Mouse (Mus musculus) 416B (cell line): Measurements from ENCODE around the gene B3gnt6.
A peak's percentile ranks its signal among the peaks of the same experiment; 100 is the strongest.

ENCODE experiments used
- DNase-seq: peaks from one replicate; pipeline ENCODE4 v3.0.0; 2011; ENCODE audit warnings: low read depth

B3gnt6 gene

DNA sequence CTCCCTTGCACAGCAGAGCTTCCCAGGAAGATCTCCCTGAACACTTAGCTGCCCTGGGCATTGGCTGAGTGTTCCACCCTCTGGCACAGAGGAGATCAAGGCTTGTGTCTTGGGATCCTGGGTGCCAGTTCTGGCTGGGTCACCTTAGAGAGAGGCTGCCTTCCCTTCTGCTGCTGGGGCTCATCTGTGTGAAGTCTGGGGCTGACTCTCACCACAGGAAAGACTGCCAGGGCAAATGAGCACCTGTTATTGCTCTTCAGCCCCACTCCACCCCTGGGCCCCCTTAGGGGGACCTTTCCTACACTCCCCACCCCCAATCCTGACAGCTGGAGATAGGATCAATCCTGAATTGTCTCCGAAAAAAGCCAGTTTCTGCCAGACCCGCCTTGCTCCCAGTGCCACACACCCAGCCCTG, 22.2 kb downstream of the B3gnt6 start:
- no peak for DNase-seq

DNA sequence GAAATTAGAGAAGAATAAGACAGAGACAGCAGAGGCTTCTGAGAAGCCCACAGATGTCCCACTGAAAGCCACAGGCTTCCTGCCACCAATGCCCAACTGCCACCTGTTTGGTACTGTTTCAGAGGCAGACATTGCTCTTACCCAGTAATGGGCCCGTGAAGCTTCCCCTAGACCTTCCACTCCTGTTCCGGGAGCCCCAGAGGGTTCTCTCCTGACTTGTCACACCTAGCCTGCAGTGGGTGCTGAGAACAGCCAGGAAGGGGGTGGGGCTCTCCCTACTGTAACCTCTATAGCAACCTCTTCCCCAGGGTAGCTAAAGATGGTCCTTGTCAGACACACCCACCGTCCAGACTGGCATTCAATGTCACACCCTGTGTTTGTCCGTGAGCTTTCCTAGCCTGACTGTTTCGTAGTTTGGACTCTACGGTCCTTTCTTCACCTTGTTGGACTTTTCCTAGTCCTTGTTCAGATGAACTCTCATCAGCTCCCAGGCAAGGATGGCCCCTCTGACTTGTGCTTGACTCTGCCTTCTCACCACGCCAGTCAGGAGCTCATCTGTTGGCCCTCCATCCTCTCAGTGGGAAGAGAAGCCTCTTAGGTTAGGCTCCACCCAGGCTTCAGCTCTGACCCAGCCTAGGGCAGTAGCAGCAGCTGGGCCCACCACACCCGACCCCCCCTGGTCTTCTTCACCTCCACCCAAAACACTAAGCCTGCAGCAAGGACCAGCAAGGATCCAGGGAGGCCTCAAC, 22.8 kb downstream of the B3gnt6 start:
- DNase-seq: no peak

DNA sequence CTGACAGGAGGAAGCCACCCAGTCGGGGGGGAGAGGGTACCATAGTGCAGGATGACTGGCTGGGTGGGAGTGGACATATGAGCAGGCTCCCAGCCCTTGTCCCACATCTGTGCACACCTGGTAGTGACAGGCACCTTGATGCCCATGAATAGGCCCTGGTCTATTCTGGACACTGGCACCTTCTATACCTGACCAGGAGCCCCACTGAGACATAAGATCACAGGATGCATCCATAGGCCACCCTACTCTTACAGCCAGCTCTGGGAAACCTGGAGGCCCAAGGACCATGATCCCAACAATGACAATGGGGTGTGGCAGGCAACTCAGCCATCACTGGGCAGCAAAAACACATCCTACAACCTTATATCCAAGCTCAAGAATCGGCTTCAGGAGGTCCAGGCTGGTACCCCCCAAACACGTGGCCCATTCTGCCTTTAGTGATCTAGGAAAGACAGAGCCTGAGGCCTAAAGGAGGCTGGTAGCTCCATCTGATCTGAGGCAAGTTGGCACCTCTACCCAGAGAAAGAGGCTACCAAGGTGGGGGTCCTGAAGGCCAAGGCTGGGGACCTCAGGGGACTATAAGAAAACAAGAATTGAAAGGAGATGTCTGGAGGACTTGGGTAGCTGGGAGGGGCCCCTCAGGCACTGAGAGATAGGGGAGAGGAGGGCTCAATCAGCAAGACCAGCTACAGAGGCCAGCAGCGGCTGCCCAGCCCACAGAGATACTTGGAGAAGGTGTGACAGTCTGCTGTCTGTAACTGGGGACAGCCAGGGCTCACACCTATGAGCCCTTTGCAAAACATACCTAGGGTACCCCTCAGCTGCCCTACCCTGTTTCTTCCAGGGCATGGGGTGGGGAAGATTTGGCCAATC, 24.2 kb downstream of the B3gnt6 start:
- no peak for DNase-seq

DNA sequence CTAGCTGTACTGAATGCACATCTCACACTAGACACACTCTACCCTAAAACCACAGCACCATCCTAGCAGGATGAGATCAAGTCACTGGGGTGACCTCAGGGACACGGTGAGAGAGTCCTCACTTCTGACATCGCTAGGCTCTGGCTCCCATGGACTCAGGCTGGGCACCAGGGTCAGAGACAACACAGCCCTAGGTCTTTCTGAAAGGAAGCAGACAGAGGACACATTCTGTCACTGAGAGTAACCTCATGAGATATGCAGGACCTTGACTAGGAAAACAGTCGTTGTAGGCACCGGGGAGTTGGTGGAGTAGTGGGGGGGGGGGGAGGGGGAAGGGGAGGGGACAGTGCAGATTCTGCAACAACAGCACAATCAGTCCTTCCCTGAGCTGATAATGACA, 25.9 kb downstream of the B3gnt6 start:
- DNase-seq: no peak

DNA sequence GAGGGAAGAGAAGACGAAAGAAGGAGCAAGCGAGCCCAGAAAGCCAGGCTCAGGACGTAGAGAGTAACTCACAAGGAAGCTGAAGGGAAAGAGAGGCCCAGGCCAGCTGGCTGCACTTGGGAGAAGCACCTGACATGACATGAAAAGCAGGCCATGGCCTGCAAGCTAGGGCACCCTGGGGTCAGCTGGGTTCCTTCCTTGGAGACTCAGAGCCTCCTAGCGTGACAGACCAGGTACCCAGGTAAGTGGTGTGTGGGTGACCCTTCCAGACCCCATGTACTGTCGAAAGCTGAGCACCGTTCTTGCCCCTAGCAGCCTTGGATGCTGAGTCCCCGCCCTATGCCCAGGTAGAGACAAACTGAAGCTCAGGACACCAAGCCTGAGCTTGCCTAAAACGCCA, 26.6 kb downstream of the B3gnt6 start:
- no peak for DNase-seq

DNA sequence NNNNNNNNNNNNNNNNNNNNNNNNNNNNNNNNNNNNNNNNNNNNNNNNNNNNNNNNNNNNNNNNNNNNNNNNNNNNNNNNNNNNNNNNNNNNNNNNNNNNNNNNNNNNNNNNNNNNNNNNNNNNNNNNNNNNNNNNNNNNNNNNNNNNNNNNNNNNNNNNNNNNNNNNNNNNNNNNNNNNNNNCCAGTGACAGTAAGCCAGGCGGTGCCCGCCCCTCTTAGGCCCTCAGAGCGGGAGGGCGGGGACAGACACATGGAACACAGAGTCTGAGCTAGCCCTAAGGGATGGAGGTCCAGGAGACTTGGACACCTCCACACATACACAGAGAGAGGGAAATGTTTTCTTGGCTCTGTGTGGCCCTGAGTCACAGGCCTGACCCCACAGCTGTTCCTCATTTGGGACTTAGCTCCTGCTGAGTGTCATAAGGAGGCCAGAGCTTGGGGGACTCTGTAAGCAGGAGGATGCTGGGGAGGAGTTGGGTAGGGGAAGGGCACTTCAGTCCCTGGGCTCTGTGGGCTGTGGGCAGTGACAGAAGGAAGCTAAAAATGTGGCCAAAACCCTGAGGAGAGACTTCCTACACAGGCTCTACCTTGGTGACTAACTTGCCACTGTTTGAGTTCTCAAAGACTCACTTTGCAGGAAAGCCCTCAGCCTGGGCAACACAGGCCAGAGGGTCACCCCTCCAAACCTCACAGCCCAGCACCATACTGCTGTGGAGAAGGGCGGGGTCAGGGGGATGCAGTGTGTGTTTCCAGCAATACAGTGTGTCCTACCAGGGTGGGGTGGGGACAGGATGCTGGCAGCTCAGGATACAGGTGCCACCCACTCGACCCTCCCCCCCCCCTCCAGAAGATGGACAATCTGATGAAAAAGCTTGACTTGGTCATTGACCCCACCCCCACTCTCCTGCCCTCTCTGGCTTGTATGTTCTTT, 27.9 kb downstream of the B3gnt6 start:
- DNase-seq: peak; percentile 96

DNA sequence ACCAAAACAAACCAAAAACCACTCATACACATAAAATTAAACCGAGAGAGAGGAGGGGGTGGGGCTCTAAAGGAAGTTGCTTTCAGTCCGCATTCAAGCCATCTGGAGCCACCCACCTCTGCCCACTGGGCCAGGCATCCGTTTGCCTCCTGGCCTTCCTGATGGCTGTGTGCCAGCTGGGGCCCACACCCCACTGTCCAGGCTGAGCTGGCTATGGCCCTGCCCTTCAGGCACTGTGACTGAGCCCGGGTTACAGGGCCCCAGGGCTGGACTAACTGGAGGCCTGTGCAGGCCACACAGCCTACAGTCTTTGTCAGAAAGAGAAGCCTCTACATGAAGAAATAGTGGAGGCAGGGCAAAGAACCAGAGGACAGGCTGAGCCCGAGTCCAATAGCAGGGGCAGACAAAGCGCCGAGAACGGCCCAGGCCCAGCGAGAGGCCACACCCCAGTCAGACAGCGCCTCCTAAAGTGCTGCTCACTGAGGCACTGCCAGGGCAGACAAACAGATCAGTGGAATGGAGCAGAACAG, 34.2 kb downstream of the B3gnt6 start:
- peak; percentile 97 for DNase-seq

DNA sequence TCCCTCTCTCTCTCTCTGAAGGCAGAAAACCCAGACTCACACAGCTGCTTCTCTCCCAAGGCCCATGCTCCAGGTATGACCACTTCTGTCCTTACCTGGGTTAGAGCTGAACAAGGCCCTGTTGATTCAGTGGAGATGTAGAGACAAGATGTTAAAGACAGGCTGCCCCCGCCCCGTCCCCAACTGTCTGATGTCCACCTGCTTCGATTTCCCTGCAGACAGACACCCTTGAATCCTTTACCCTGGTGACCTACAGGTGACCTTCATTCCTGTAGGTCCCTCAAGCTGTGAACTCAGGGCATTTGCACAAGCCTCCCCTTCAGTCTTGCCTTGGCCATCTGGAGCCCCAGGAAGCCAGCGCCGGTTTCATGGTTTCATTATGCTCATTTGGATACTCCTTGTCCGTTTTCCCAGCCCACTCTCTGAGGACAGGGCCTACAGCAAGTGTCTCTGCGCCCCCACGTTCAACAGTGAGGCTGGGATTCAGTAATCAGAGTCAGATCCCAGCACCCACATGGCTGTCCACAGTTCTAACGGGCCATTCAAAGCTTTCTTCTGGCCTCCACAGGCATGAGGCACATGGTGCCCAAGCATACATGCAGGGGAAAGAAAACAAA, 34.8 kb downstream of the B3gnt6 start:
- DNase-seq: no peak

DNA sequence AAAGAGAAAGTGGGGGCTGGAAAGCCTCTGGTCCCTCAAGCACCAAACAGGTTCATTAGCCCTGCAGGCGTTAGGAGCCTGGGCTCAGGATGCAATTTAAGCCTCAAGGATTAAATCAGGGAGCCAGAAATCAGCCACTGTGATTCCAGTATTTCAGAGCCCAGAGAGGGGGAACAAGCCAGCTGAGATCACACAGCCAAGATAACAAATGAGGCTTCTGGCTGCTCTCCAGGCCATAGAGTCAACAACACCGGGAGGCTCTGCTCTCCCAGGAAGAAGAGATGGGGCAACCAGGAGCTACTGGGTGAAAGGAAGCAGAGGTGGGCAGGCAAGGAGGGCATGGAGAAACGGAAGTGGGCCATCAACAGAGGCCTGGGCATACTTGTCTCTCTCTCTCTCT, 35.6 kb downstream of the B3gnt6 start:
- peak; percentile 76 for DNase-seq

DNA sequence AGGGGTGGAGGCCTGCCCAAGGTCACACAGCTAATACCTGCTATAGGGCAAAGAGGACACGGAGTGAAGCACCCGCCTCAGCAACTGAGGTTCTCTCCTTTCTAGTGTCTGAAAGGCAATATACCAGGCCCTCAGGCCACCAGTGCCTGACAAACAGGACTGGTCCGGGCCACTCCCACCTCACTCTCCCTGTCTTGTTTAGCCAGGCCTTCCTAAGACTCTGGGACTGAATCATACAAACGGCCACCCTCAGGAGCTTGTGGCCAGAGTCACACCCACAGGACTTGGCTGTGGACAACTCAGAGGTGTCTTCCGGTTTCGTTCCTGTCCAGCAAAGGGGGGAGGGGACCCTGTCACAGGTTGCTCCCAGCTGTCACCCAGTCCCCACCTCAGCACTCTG, 37.0 kb downstream of the B3gnt6 start:
- peak; percentile 84 for DNase-seq

DNA sequence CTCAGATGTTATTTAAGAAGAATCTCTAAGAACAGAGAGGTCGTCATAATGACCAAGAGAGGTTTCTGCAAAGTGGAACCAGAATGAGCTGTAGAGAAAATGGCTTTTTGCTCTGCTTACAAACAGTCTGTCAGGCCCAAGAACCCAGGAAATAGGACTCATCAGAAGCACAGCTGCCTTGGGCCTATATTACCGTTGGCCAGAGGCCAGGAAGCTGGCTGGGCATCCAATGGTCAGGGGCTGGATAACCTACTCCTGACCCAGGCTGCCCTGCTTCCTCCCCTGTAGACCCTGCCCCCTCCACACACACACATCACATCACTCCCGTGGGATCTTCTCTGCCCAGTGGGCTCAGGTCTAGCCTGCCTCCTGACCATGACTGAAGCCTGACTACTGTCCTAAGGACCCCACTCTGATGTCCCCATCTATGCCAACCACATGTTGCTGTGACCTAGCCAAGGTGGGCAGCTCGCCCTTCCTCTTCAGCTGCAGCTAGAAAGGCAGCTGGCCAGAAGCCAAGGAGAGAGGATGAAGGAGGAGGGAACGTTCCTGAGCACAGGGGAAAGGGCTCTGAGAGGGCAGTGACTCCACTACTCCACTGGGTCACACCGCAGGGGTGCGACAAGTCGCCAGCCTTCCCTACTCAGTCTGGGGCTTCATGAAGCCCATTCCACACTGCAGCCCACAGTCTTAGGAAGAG, 39.1 kb downstream of the B3gnt6 start:
- peak; percentile 77 for DNase-seq

DNA sequence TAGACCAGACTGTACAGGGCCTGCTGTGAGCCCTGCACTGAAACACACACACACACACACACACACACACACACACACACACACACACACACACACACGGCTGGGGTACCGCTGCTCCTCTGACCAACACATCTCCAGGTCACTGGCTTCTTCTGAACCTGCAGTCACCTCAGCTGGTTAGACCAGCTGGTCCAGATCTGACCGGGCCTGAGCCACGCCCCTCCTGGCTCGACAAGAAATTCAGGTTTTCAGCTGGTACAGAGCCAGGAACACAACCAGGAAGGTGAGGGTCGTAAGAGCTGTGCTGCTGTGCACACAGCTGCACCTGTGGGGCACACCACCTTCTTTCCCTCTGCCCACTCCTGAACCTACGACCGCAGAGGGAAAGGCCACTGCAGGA, 40.8 kb downstream of the B3gnt6 start:
- DNase-seq: no peak

DNA sequence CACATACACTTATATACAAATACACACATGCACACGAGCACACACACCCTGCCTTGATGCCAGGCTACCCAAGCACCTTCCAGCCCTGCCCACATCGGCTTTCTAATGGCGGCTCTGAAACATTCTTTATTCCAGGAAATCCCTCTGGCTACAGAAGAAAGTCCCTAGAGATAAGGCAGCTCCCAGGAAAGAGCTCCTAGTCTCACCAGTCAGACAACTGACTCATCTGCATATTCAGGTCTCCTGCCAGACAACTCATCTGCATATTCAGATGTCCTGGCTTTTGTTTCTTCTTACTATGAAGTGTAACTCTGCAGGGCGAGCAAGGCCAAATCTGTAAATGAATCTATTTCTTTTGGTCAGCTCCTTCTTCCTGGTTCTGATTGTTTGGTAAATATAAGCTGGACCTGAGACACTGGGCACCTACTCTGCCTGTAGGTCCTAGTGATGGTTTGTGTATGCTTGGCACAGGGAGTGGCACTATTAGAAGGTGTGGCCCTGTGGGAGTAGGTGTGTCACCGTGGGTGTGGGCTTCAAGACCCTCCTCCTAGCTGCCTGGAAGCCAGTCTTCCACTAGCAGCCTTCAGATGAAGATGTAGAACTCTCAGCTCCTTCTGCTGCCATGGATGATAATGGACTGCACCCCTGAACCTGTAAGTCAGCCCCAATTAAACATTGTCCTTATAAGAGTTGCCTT, 41.5 kb downstream of the B3gnt6 start:
- no peak for DNase-seq

DNA sequence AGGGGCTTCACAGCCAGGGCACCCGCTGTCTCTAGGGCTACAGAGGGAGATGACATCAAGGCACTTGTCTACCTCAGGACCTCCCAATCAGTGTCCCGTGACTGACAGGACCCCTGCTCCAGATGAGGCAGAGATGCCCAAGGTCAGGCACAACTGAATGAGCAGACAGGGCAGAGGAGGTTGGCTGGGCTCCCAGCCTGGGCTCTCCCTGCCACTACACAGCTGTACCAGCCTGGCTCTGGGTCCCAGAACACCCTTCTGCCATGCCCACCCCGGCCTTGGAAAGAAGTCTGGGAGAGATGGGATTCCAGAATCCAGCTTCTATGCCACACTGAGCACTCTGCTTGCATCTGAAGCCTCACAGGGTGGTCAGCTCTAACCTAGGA, 43.0 kb downstream of the B3gnt6 start:
- no peak for DNase-seq

DNA sequence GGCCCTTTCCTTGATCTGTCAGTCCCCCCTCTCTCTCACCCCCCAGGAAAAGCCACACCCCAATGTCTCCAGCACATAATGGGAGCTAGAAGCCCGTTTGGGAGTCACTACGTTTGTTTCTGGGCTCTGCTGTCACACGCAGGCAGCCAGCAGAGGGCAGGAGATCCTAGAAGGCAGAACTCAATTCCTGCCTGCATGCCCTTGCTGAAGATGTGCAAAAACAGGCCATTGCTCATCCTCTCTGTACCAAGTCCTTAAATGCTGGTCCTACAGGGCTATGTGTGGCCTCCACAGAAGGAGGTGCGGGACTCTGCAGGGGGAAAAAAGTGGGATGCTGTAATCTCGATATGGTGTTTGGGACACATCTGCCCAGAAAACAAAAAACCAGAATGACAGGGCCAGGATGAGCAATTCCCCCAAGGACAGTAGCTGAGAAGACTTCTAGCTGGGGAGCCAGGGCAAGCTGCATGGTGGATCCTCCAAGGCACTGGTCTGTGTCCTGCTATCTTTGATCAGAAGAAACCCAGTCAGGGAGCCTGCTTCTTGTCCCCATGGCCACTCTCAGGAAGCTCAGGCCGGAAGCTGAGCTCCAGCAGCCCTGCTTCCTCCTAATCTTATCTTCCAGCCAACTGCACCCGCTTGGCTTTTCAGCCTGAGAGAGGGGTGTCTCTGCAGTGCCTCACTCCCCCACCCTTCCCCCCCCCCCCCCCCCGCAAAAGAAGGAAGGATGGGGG, 43.6 kb downstream of the B3gnt6 start:
- peak; percentile 96 for DNase-seq

DNA sequence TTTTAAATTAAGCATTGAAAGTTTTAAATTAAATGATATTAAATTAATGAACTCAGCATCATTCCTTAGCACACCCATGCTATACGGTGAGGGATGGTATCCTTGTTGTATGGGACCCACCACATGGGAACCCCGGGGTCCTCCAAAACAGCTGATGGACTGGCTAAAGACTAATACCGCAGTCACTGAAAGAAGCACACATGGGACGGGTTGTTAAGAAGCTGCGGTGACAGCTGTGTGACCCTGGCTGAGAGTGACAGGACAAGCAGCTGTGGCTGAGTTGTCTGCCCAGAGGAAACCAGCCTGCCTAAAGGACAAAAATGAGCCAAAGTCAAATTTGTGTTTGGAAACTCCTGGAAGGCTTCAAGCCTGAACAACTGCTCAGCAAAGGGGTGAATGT, 45.4 kb downstream of the B3gnt6 start:
- DNase-seq: no peak

DNA sequence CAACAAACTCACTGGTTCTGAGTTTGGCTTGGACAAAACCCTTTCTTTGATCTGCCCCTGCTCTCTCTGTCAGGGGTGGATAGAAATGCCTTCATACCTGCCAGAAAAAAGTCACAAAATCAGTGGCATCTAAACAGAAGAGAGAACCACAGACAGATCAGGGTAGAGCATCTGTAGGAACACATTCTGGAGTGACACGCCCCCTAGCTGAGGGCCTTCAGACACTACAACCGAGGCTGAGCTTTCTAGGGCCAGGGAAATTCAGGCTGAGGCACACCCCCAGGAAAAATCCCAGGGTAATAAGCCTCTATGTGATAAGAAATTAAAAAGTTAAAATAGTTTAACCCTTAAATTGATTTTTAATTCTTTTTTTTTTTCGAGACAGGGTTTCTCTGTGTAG, 45.9 kb downstream of the B3gnt6 start:
- DNase-seq: no peak

DNA sequence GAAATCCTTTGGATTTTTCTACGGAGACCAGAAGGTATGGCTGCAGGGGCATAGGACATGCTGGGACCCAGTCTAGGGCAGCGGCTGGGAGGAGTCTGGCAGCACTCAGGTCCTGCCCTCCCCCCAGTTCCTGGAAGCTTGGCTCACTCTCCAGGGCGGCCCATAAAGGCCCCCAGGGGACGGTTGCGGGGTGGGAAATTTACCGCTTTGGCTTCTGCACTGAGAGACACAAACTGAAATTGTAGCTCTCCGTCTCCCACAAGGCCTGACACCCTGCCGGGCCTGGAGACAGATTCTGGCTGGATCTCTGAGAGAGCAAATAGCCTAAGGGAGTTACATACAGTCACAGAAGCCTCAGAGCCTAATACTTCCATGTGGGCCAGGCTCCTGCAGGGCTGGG, 46.9 kb downstream of the B3gnt6 start:
- no peak for DNase-seq

DNA sequence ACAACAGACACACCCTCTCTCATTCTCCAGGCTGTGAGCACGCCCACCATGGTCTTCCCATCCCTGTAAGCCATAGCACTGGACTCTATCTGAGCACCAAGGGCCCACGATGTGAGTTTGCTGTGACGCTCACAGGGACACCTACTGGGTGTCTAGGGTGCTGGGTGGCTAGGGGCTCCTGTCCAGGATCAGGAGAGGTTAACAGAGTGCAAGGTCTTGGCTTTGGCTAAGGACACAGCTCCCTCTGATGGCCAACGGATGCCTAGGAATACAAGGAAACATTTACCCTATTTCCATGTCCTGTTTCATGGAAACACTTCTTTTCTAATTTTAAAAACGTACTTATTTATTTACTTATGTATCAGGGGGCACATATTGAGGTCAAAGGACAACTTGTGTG, 48.8 kb downstream of the B3gnt6 start:
- no peak for DNase-seq

DNA sequence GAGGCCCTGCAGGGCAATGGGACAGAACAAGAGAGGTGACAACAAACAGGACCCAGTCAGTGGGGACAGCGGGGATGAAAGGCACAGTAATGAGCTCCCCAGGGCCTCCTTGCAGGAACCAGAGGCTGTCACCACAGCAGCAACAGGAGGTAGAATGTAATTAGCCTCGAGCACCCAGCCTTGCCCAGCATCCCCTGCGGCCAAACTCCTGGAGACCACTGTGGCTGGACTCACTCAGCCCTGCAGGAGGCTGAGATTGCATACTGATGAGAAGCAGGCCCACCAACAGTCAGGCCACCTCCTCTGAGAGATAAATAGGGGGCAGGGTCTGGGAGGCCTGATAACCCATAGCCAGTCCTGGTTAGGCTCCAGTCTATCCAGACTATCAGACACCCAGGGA, 49.5 kb downstream of the B3gnt6 start:
- no peak for DNase-seq
